Mouse (Mus musculus): Measurements from ENCODE around the gene Enpep. TPM values are rescaled to one million over a fixed set of nuclear protein-coding genes. Genes with fewer than 3 reads are reported as not detected.
A peak's percentile ranks its signal among the peaks of the same experiment; 100 is the strongest.

The Enpep gene
- polyA plus RNA-seq, 1 experiment from 2014 or later = 51.5 TPM

- H3K4me1 ChIP-seq (replicated peaks; ENCODE audit: control insufficient read depth, insufficient read depth, low read length) = no peaks in the 10 kb centered on the region
- H3K36me3 ChIP-seq (ENCODE audit: control insufficient read depth, insufficient read depth, low read length) = peaks cover 2% of the 10 kb centered on the region; the same call in 1 of the 2 replicates
- no peak for ATAC-seq (ENCODE audit: low read depth)
- no peak overlapping the region for H3K9ac ChIP-seq (ENCODE audit: low read length)
- no peak overlapping the region for H3K27ac ChIP-seq (ENCODE audit: low read length)
- no peaks in the 10 kb centered on the region for H3K27me3 ChIP-seq (ENCODE audit: control insufficient read depth, insufficient read depth, low read depth, low read length)
- WGBS = 58% methylated on average over 1 of the region's 1 CpGs
- no peak overlapping the region for H3K4me2 ChIP-seq (ENCODE audit: low read depth, low read length)
- no peak overlapping the region for H3K4me3 ChIP-seq (ENCODE audit: low read length)
- H3K9me3 ChIP-seq (ENCODE audit: control insufficient read depth, low read length) = no peaks in the 10 kb centered on the region
Observed at GRCm38 (mm10) chr3:129299874-129300273, 32.6 kb downstream of the Enpep start.

DNA sequence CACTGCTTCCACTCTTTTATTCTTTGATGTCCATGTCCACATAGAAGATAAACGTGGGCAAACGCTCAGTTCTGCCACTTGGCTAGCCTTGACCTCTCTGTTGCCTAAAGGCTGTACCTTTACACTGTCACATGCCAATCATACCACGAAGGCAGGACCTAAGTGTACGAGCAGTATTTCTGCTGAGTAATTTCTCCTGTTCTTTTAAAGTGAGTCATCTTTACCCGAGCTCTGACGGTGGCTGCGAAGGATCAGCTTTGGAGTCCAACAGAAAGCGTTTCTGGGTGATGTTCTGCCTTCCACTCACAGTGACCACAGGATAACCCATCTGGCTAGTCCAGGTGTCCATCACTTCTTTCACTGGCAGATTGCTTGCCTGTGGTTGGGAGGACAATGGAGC, 33.9 kb downstream of the Enpep start:
- H3K4me1 ChIP-seq (replicated peaks; ENCODE audit: control insufficient read depth, insufficient read depth, low read length) = no peaks in the 10 kb centered on the region
- H3K9me3 ChIP-seq (ENCODE audit: control insufficient read depth, low read length) = no peaks in the 10 kb centered on the region
- H3K36me3 ChIP-seq (ENCODE audit: control insufficient read depth, insufficient read depth, low read length) = peaks cover 2% of the 10 kb centered on the region; the same call in 1 of the 2 replicates
- no peak for ATAC-seq (ENCODE audit: low read depth)
- H3K27me3 ChIP-seq (ENCODE audit: control insufficient read depth, insufficient read depth, low read depth, low read length) = no peaks in the 10 kb centered on the region
- H3K27ac ChIP-seq (ENCODE audit: low read length) = no peak overlapping the region
- H3K4me3 ChIP-seq (ENCODE audit: low read length) = no peak overlapping the region
- 79% methylated on average over 8 of the region's 8 CpGs for WGBS
- no peak overlapping the region for H3K9ac ChIP-seq (ENCODE audit: low read length)
- H3K4me2 ChIP-seq (ENCODE audit: low read depth, low read length) = no peak overlapping the region

DNA sequence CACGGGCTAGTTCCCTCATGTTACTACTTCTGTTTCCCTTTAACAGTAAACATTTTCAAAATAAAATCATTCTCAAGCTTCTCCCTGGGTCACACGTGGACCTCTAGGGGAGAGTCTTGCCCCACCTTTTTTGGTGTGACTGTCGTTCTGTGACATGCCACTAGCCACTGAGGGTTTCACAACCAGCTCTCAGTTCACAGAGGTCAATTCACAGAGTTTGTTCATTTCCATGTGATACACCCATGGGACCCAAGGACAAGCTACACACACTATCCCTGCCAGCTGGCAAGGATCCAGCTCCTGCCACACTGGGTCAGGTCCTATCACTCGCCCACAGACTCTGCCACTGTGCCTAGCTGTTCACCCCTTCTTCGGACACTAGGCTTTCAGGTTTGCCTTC, 35.5 kb downstream of the Enpep start:
- Histone ChIP-seq H3K9ac (ENCODE audit: low read length) (no peak overlapping the region), H3K27ac (ENCODE audit: low read length) (no peak overlapping the region), H3K36me3 (ENCODE audit: control insufficient read depth, insufficient read depth, low read length) (peaks cover 2% of the 10 kb centered on the region; the same call in 1 of the 2 replicates), H3K4me2 (ENCODE audit: low read depth, low read length) (no peak overlapping the region), H3K4me1 (replicated peaks; ENCODE audit: control insufficient read depth, insufficient read depth, low read length) (no peaks in the 10 kb centered on the region), H3K27me3 (ENCODE audit: control insufficient read depth, insufficient read depth, low read depth, low read length) (no peaks in the 10 kb centered on the region), H3K4me3 (ENCODE audit: low read length) (no peak overlapping the region), H3K9me3 (ENCODE audit: control insufficient read depth, low read length) (no peaks in the 10 kb centered on the region)
- WGBS = 57% methylated on average over 5 of the region's 5 CpGs
- no peak for ATAC-seq (ENCODE audit: low read depth)

- Histone ChIP-seq H3K9ac (ENCODE audit: low read length) (no peak overlapping the region), H3K4me3 (ENCODE audit: low read length) (no peak overlapping the region), H3K9me3 (ENCODE audit: control insufficient read depth, low read length) (no peaks in the 10 kb centered on the region), H3K4me2 (ENCODE audit: low read depth, low read length) (no peak overlapping the region), H3K4me1 (replicated peaks; ENCODE audit: control insufficient read depth, insufficient read depth, low read length) (no peaks in the 10 kb centered on the region), H3K27ac (ENCODE audit: low read length) (no peak overlapping the region), H3K36me3 (ENCODE audit: control insufficient read depth, insufficient read depth, low read length) (peaks cover 1% of the 10 kb centered on the region; the same call in 1 of the 2 replicates), H3K27me3 (ENCODE audit: control insufficient read depth, insufficient read depth, low read depth, low read length) (no peaks in the 10 kb centered on the region)
- no peak for ATAC-seq (ENCODE audit: low read depth)
- WGBS = 73% methylated on average over 2 of the region's 2 CpGs
Observed at GRCm38 (mm10) chr3:129295883-129296282, 36.6 kb downstream of the Enpep start.

- ATAC-seq (ENCODE audit: low read depth) = no peak
- Histone ChIP-seq H3K4me1 (replicated peaks; ENCODE audit: control insufficient read depth, insufficient read depth, low read length) (0 out of 2 replicates have a peak, but pooled peaks cover 3% of the 10 kb centered on the region), H3K9me3 (ENCODE audit: control insufficient read depth, low read length) (no peaks in the 10 kb centered on the region), H3K36me3 (ENCODE audit: control insufficient read depth, insufficient read depth, low read length) (no peaks in the 10 kb centered on the region), H3K4me2 (ENCODE audit: low read depth, low read length) (no peak overlapping the region), H3K27me3 (ENCODE audit: control insufficient read depth, insufficient read depth, low read depth, low read length) (no peaks in the 10 kb centered on the region), H3K27ac (ENCODE audit: low read length) (no peak overlapping the region), H3K4me3 (ENCODE audit: low read length) (no peak overlapping the region), H3K9ac (ENCODE audit: low read length) (no peak overlapping the region)
- WGBS = 40% methylated on average over 8 of the region's 8 CpGs
Observed at GRCm38 (mm10) chr3:129289536-129289935, 43.0 kb downstream of the Enpep start.

- Histone ChIP-seq H3K9ac (ENCODE audit: low read length) (no peak overlapping the region), H3K27ac (ENCODE audit: low read length) (no peak overlapping the region), H3K4me1 (replicated peaks; ENCODE audit: control insufficient read depth, insufficient read depth, low read length) (0 out of 2 replicates have a peak, but pooled peaks cover 3% of the 10 kb centered on the region), H3K4me2 (ENCODE audit: low read depth, low read length) (no peak overlapping the region), H3K36me3 (ENCODE audit: control insufficient read depth, insufficient read depth, low read length) (no peaks in the 10 kb centered on the region), H3K4me3 (ENCODE audit: low read length) (no peak overlapping the region), H3K9me3 (ENCODE audit: control insufficient read depth, low read length) (no peaks in the 10 kb centered on the region), H3K27me3 (ENCODE audit: control insufficient read depth, insufficient read depth, low read depth, low read length) (no peaks in the 10 kb centered on the region)
- peak; percentile 70 for ATAC-seq (ENCODE audit: low read depth)
- WGBS = 36% methylated on average over 8 of the region's 8 CpGs
Observed at GRCm38 (mm10) chr3:129287140-129287539, 45.4 kb downstream of the Enpep start.

- WGBS = 57% methylated on average over 7 of the region's 7 CpGs
- ATAC-seq (ENCODE audit: low read depth) = no peak
Observed at GRCm38 (mm10) chr3:129286426-129286825, 46.1 kb downstream of the Enpep start.

GRCm38 (mm10) chr3:129284326-129284725, 48.2 kb downstream of the Enpep start:
- H3K4me1 ChIP-seq (replicated peaks; ENCODE audit: control insufficient read depth, insufficient read depth, low read length) = 0 out of 2 replicates have a peak, but pooled peaks cover 3% of the 10 kb centered on the region
- H3K4me3 ChIP-seq (ENCODE audit: low read length) = no peak overlapping the region
- no peak overlapping the region for H3K4me2 ChIP-seq (ENCODE audit: low read depth, low read length)
- H3K27me3 ChIP-seq (ENCODE audit: control insufficient read depth, insufficient read depth, low read depth, low read length) = no peaks in the 10 kb centered on the region
- no peaks in the 10 kb centered on the region for H3K9me3 ChIP-seq (ENCODE audit: control insufficient read depth, low read length)
- no peak for ATAC-seq (ENCODE audit: low read depth)
- H3K9ac ChIP-seq (ENCODE audit: low read length) = no peak overlapping the region
- 0 out of 2 replicates have a peak, but pooled peaks cover 3% of the 10 kb centered on the region for H3K36me3 ChIP-seq (ENCODE audit: control insufficient read depth, insufficient read depth, low read length)
- no peak overlapping the region for H3K27ac ChIP-seq (ENCODE audit: low read length)
- 84% methylated on average over 5 of the region's 5 CpGs for WGBS

More at GRCm38 (mm10) chr3:129286426-129286825, 46.1 kb downstream of the Enpep start:
- Histone ChIP-seq H3K9ac (ENCODE audit: low read length) (no peak overlapping the region), H3K9me3 (ENCODE audit: control insufficient read depth, low read length) (no peaks in the 10 kb centered on the region), H3K4me2 (ENCODE audit: low read depth, low read length) (no peak overlapping the region), H3K27ac (ENCODE audit: low read length) (no peak overlapping the region), H3K27me3 (ENCODE audit: control insufficient read depth, insufficient read depth, low read depth, low read length) (no peaks in the 10 kb centered on the region), H3K4me1 (replicated peaks; ENCODE audit: control insufficient read depth, insufficient read depth, low read length) (0 out of 2 replicates have a peak, but pooled peaks cover 3% of the 10 kb centered on the region), H3K4me3 (ENCODE audit: low read length) (no peak overlapping the region), H3K36me3 (ENCODE audit: control insufficient read depth, insufficient read depth, low read length) (no peaks in the 10 kb centered on the region)

- no peak for ATAC-seq (ENCODE audit: low read depth)
- Histone ChIP-seq H3K27ac (ENCODE audit: low read length) (no peak overlapping the region), H3K9me3 (ENCODE audit: control insufficient read depth, low read length) (no peaks in the 10 kb centered on the region), H3K4me1 (replicated peaks; ENCODE audit: control insufficient read depth, insufficient read depth, low read length) (no peaks in the 10 kb centered on the region), H3K27me3 (ENCODE audit: control insufficient read depth, insufficient read depth, low read depth, low read length) (no peaks in the 10 kb centered on the region), H3K36me3 (ENCODE audit: control insufficient read depth, insufficient read depth, low read length) (0 out of 2 replicates have a peak, but pooled peaks cover 3% of the 10 kb centered on the region), H3K9ac (ENCODE audit: low read length) (no peak overlapping the region), H3K4me2 (ENCODE audit: low read depth, low read length) (no peak overlapping the region), H3K4me3 (ENCODE audit: low read length) (no peak overlapping the region)
- WGBS = 85% methylated on average over 8 of the region's 8 CpGs
Observed at GRCm38 (mm10) chr3:129279441-129279840, 53.1 kb downstream of the Enpep start.

All from lung, embryonic 16.5 days (tissue).